ENCODE assay signal across 9 mouse cellular contexts in genomic region chr1:39651241-39651548, GRCm38 (mm10). TPM values are rescaled to one million over a fixed set of nuclear protein-coding genes. Genes with fewer than 3 reads are reported as not detected.
DNase-seq lines count a peak whose midpoint lies in the region; ATAC-seq and TF ChIP-seq lines count a peak whose summit lies in the region.
"Had no signal": no experiment of that assay in that cellular context is flagged by ENCODE, and none has a peak within 500 bp of the region (broad histone marks: within the 10 kb centered on the region; RNA-seq: fewer than 3 reads in every experiment).

Gene Creg2 (minus strand): TSS chr1:39651474.

- H3K36me3 ChIP-seq in erythroblast, embryonic 14.5 days (ENCODE audit: control insufficient read depth), result no peaks in the 10 kb centered on the region
- H3K36me3 ChIP-seq in spleen, adult 2 months (ENCODE audit: control insufficient read depth, insufficient read depth, low read length), result no peaks in the 10 kb centered on the region
- H3K36me3 ChIP-seq in neural tube, embryonic 14.5 days (ENCODE audit: control insufficient read depth, insufficient read depth, low read length), result no peaks in the 10 kb centered on the region

- ATAC-seq in erythroblast, adult 5-6 weeks (replicated peaks; ENCODE audit: low FRiP score, poor library complexity, severe bottlenecking), result no peak
- ATAC-seq in neural tube, embryonic 14.5 days (ENCODE audit: low read depth), result no peak

- peak within 1 kb of the TSS; percentile 97 for H3K4me2 ChIP-seq in neural tube, embryonic 14.5 days (ENCODE audit: low read depth, low read length)

- peaks cover 28% of the 10 kb centered on the region for H3K4me1 ChIP-seq in erythroblast, embryonic 14.5 days (ENCODE audit: control insufficient read depth)
- H3K4me1 ChIP-seq in spleen, adult 2 months (ENCODE audit: control insufficient read depth, insufficient read depth, insufficient read length), result peaks cover 9% of the 10 kb centered on the region
- H3K4me1 ChIP-seq in neural tube, embryonic 14.5 days (ENCODE audit: control insufficient read depth, insufficient read depth, low read length), result 0 out of 2 replicates have a peak, but pooled peaks cover 11% of the 10 kb centered on the region

- H3K27ac ChIP-seq in spleen, adult 2 months (ENCODE audit: insufficient read depth, low read length), result no peak within 1 kb of the TSS
- peak within 1 kb of the TSS; percentile 66 for H3K27ac ChIP-seq in neural tube, embryonic 14.5 days (ENCODE audit: low read depth, low read length)

- 32% methylated on average over 9 of the region's 9 CpGs for WGBS in spleen, adult 2 months
- 33% methylated on average over 9 of the region's 9 CpGs for WGBS in neural tube, embryonic 14.5 days

- peaks cover 88% of the 10 kb centered on the region for H3K27me3 ChIP-seq in erythroblast, embryonic 14.5 days (ENCODE audit: control insufficient read depth)
- peaks cover 12% of the 10 kb centered on the region for H3K27me3 ChIP-seq in spleen, adult 2 months (ENCODE audit: control insufficient read depth, insufficient read depth, low read length)
- no peaks in the 10 kb centered on the region for H3K27me3 ChIP-seq in neural tube, embryonic 14.5 days (ENCODE audit: control insufficient read depth, insufficient read depth, low read length)

- H3K9me3 ChIP-seq in erythroblast, embryonic 14.5 days (ENCODE audit: control insufficient read depth, low read length), result peaks cover 11% of the 10 kb centered on the region; the same call in 1 of the 2 replicates
- no peaks in the 10 kb centered on the region for H3K9me3 ChIP-seq in neural tube, embryonic 14.5 days (ENCODE audit: control insufficient read depth, low read length)

- TF ChIP-seq CTCF in spleen, adult 2 months (IDR thresholded peaks at IDR 0.05; ENCODE audit: extremely low read depth, insufficient read depth, insufficient read length, insufficient replicate concordance), result no peak

- H3K9ac ChIP-seq in neural tube, embryonic 14.5 days (replicated peaks; ENCODE audit: low read depth, low read length), result peak within 1 kb of the TSS; percentile 67

- TF ChIP-seq POLR2A in spleen, adult 2 months (IDR thresholded peaks at IDR 0.05; ENCODE audit: low read depth, low read length), result no peak

- no peak for DNase-seq in spleen, adult 2 months (ENCODE audit: low read depth in 1 of 2, low spot score in 2 of 2)
- no peak for DNase-seq in spleen, adult 18-20 months
- no peak for DNase-seq in left cerebral cortex, postnatal 14 days (ENCODE audit: low spot score in 2 of 2)
- DNase-seq in thymus, postnatal 4 days, result no peak
- DNase-seq in urinary bladder, adult 2 months (ENCODE audit: low spot score), result no peak

- intact Hi-C loops in left cerebral cortex, postnatal 14 days (cut with DNase I), result loop anchor here (5.0 kb wide), 3 partner anchors 34 to 89 kb away; partner anchors contain the start of gene Rnf149

- H3K4me3 ChIP-seq in erythroblast, embryonic 14.5 days (replicated peaks), result peak within 1 kb of the TSS; percentile 43
- peak within 1 kb of the TSS; percentile 34; the same call in 1 of the 2 replicates for H3K4me3 ChIP-seq in spleen, adult 2 months (ENCODE audit: extremely low read depth, insufficient read depth, insufficient read length)
- peak within 1 kb of the TSS; percentile 60 for H3K4me3 ChIP-seq in neural tube, embryonic 14.5 days (ENCODE audit: low read depth, low read length)

RNA-seq across cellular contexts. Expression of gene Creg2, which starts in this region (rescaled TPM):
- polyA plus RNA-seq in erythroblast, embryonic 14.5 days (2012), result not detected in 2 replicates
- not detected in 2 replicates for total RNA-seq in erythroblast, adult 5-6 weeks (2015; ENCODE audit: low replicate concordance)
- under 0.01 TPM in 1 of 2 replicates, not detected in the other for total RNA-seq in erythroblast, adult 5-6 weeks (2017; ENCODE audit: low replicate concordance)
- 0.05 and 0.07 TPM in 2 replicates for polyA plus RNA-seq in spleen, adult 2 months (2012; rRNA removed)
- total RNA-seq in left cerebral cortex, postnatal 14 days (2021), result 10 to 100 TPM; 74.2 to 74.7 TPM
- 8.2 and 10.6 TPM in 2 replicates for polyA plus RNA-seq in neural tube, embryonic 14.5 days (2014; fragmentation: Nextera tagmentation; extraction: Ambion mirVana)
- polyA plus RNA-seq in urinary bladder, adult 2 months (2012; rRNA removed), result 0.07 and 0.09 TPM in 2 replicates
- total RNA-seq: hematopoietic stem cell, adult 5-6 weeks had no signal

Comparison
In these comparisons a context has a peak if more than half of its experiments do, and no peak if none do; other contexts are left out.
1. RNA of gene Creg2 (total RNA-seq): 74.2 to 74.7 TPM in left cerebral cortex, postnatal 14 days; under 0.01 TPM in erythroblast, adult 5-6 weeks; every median in the first group is over 10 times any median in the second.
2. Peak in every context shown above with its lines, with median percentiles within 50 percentile points of each other: H3K4me3 ChIP-seq.